Mouse (Mus musculus): Measurements from ENCODE around the gene Syt12. TPM values are rescaled to one million over a fixed set of nuclear protein-coding genes. Genes with fewer than 3 reads are reported as not detected.
"Not testable (repeated sequence)": the region's sequence is repeated elsewhere in the genome, so short reads cannot be mapped to it uniquely, and the experiment has no call there.

Syt12 gene
- polyA plus RNA-seq, 1 experiment from 2014 or later: 1.6 TPM

GRCm38 (mm10) chr19:4475224-4475925 lies 1.9 kb downstream of the Syt12 start:
- Histone ChIP-seq H3K27ac (ENCODE audit: low read length) (no peak overlapping the region), H3K9ac (ENCODE audit: low read length) (no peak overlapping the region), H3K4me2 (ENCODE audit: low read depth, low read length) (no peak overlapping the region), H3K4me3 (ENCODE audit: low read length) (no peak overlapping the region), H3K4me1 (replicated peaks; ENCODE audit: control insufficient read depth, insufficient read depth, low read length) (peaks cover 8% of the 10 kb centered on the region), H3K9me3 (ENCODE audit: control insufficient read depth, low read length) (no peaks in the 10 kb centered on the region), H3K36me3 (ENCODE audit: control insufficient read depth, insufficient read depth, low read length) (no peaks in the 10 kb centered on the region), H3K27me3 (ENCODE audit: control insufficient read depth, insufficient read depth, low read depth, low read length) (peaks cover 5% of the 10 kb centered on the region)
- WGBS: 83% methylated on average over 11 of the region's 11 CpGs
- no peak for ATAC-seq (ENCODE audit: low read depth)

- Histone ChIP-seq H3K4me1 (replicated peaks; ENCODE audit: control insufficient read depth, insufficient read depth, low read length) (peaks cover 8% of the 10 kb centered on the region), H3K27me3 (ENCODE audit: control insufficient read depth, insufficient read depth, low read depth, low read length) (peaks cover 5% of the 10 kb centered on the region), H3K4me3 (ENCODE audit: low read length) (no peak overlapping the region), H3K27ac (ENCODE audit: low read length) (no peak overlapping the region), H3K9ac (ENCODE audit: low read length) (no peak overlapping the region), H3K4me2 (ENCODE audit: low read depth, low read length) (no peak overlapping the region), H3K36me3 (ENCODE audit: control insufficient read depth, insufficient read depth, low read length) (no peaks in the 10 kb centered on the region), H3K9me3 (ENCODE audit: control insufficient read depth, low read length) (no peaks in the 10 kb centered on the region)
- ATAC-seq (ENCODE audit: low read depth): no peak
- WGBS: 47% methylated on average over 3 of the region's 3 CpGs
Observed at GRCm38 (mm10) chr19:4474739-4475138, 2.5 kb downstream of the Syt12 start.

- H3K36me3 ChIP-seq (ENCODE audit: control insufficient read depth, insufficient read depth, low read length): no peaks in the 10 kb centered on the region
- no peak overlapping the region for H3K4me3 ChIP-seq (ENCODE audit: low read length)
- no peak overlapping the region for H3K27ac ChIP-seq (ENCODE audit: low read length)
- H3K4me1 ChIP-seq (replicated peaks; ENCODE audit: control insufficient read depth, insufficient read depth, low read length): peaks cover 8% of the 10 kb centered on the region
- no peak for ATAC-seq (ENCODE audit: low read depth)
- H3K9ac ChIP-seq (ENCODE audit: low read length): no peak overlapping the region
- H3K27me3 ChIP-seq (ENCODE audit: control insufficient read depth, insufficient read depth, low read depth, low read length): peaks cover 5% of the 10 kb centered on the region
- no peaks in the 10 kb centered on the region for H3K9me3 ChIP-seq (ENCODE audit: control insufficient read depth, low read length)
- no peak overlapping the region for H3K4me2 ChIP-seq (ENCODE audit: low read depth, low read length)
- 82% methylated on average over 5 of the region's 5 CpGs for WGBS
Observed at GRCm38 (mm10) chr19:4473549-4473948, 3.7 kb downstream of the Syt12 start.

- Histone ChIP-seq H3K27me3 (ENCODE audit: control insufficient read depth, insufficient read depth, low read depth, low read length) (no peaks in the 10 kb centered on the region), H3K4me1 (replicated peaks; ENCODE audit: control insufficient read depth, insufficient read depth, low read length) (no peaks in the 10 kb centered on the region), H3K36me3 (ENCODE audit: control insufficient read depth, insufficient read depth, low read length) (no peaks in the 10 kb centered on the region), H3K9ac (ENCODE audit: low read length) (no peak overlapping the region), H3K27ac (ENCODE audit: low read length) (no peak overlapping the region), H3K4me3 (ENCODE audit: low read length) (no peak overlapping the region), H3K4me2 (ENCODE audit: low read depth, low read length) (no peak overlapping the region), H3K9me3 (ENCODE audit: control insufficient read depth, low read length) (no peaks in the 10 kb centered on the region)
- ATAC-seq (ENCODE audit: low read depth): no peak
- 24% methylated on average over 5 of the region's 5 CpGs for WGBS
Observed at GRCm38 (mm10) chr19:4468363-4468762, 8.9 kb downstream of the Syt12 start.

- no peaks in the 10 kb centered on the region for H3K27me3 ChIP-seq (ENCODE audit: control insufficient read depth, insufficient read depth, low read depth, low read length)
- no peak overlapping the region for H3K27ac ChIP-seq (ENCODE audit: low read length)
- H3K4me3 ChIP-seq (ENCODE audit: low read length): no peak overlapping the region
- H3K36me3 ChIP-seq (ENCODE audit: control insufficient read depth, insufficient read depth, low read length): no peaks in the 10 kb centered on the region
- WGBS: 71% methylated on average over 4 of the region's 4 CpGs
- H3K9ac ChIP-seq (ENCODE audit: low read length): no peak overlapping the region
- no peak for ATAC-seq (ENCODE audit: low read depth)
- no peaks in the 10 kb centered on the region for H3K4me1 ChIP-seq (replicated peaks; ENCODE audit: control insufficient read depth, insufficient read depth, low read length)
- H3K4me2 ChIP-seq (ENCODE audit: low read depth, low read length): no peak overlapping the region
- no peaks in the 10 kb centered on the region for H3K9me3 ChIP-seq (ENCODE audit: control insufficient read depth, low read length)
Observed at GRCm38 (mm10) chr19:4464666-4465065, 12.6 kb downstream of the Syt12 start.

GRCm38 (mm10) chr19:4461981-4462380 lies 15.3 kb downstream of the Syt12 start:
- Histone ChIP-seq H3K27me3 (ENCODE audit: control insufficient read depth, insufficient read depth, low read depth, low read length) (no peaks in the 10 kb centered on the region), H3K36me3 (ENCODE audit: control insufficient read depth, insufficient read depth, low read length) (no peaks in the 10 kb centered on the region), H3K9me3 (ENCODE audit: control insufficient read depth, low read length) (no peaks in the 10 kb centered on the region), H3K9ac (ENCODE audit: low read length) (no peak overlapping the region), H3K4me3 (ENCODE audit: low read length) (no peak overlapping the region), H3K4me1 (replicated peaks; ENCODE audit: control insufficient read depth, insufficient read depth, low read length) (no peaks in the 10 kb centered on the region), H3K4me2 (ENCODE audit: low read depth, low read length) (no peak overlapping the region), H3K27ac (ENCODE audit: low read length) (no peak overlapping the region)
- ATAC-seq (ENCODE audit: low read depth): no peak
- WGBS: 70% methylated on average over 8 of the region's 8 CpGs

GRCm38 (mm10) chr19:4456227-4456626 lies 21.0 kb downstream of the Syt12 start:
- no peak overlapping the region for H3K9ac ChIP-seq (ENCODE audit: low read length)
- WGBS: 13% methylated on average over 11 of the region's 11 CpGs
- no peaks in the 10 kb centered on the region for H3K4me1 ChIP-seq (replicated peaks; ENCODE audit: control insufficient read depth, insufficient read depth, low read length)
- no peak overlapping the region for H3K4me2 ChIP-seq (ENCODE audit: low read depth, low read length)
- H3K27ac ChIP-seq (ENCODE audit: low read length): no peak overlapping the region
- no peaks in the 10 kb centered on the region for H3K9me3 ChIP-seq (ENCODE audit: control insufficient read depth, low read length)
- no peak; the same call in 1 of the 2 replicates for ATAC-seq (ENCODE audit: low read depth)
- H3K27me3 ChIP-seq (ENCODE audit: control insufficient read depth, insufficient read depth, low read depth, low read length): no peaks in the 10 kb centered on the region
- H3K4me3 ChIP-seq (ENCODE audit: low read length): no peak overlapping the region
- no peaks in the 10 kb centered on the region for H3K36me3 ChIP-seq (ENCODE audit: control insufficient read depth, insufficient read depth, low read length)

- no peak for ATAC-seq (ENCODE audit: low read depth)
- Histone ChIP-seq H3K4me3 (ENCODE audit: low read length) (no peak overlapping the region), H3K9me3 (ENCODE audit: control insufficient read depth, low read length) (no peaks in the 10 kb centered on the region), H3K4me1 (replicated peaks; ENCODE audit: control insufficient read depth, insufficient read depth, low read length) (no peaks in the 10 kb centered on the region), H3K4me2 (ENCODE audit: low read depth, low read length) (no peak overlapping the region), H3K36me3 (ENCODE audit: control insufficient read depth, insufficient read depth, low read length) (no peaks in the 10 kb centered on the region), H3K27me3 (ENCODE audit: control insufficient read depth, insufficient read depth, low read depth, low read length) (no peaks in the 10 kb centered on the region), H3K9ac (ENCODE audit: low read length) (no peak overlapping the region), H3K27ac (ENCODE audit: low read length) (no peak overlapping the region)
- WGBS: 70% methylated on average over 15 of the region's 15 CpGs
Observed at GRCm38 (mm10) chr19:4455071-4455800, 22.0 kb downstream of the Syt12 start.

GRCm38 (mm10) chr19:4454040-4454439 lies 23.2 kb downstream of the Syt12 start:
- not testable (repeated sequence) for H3K9ac ChIP-seq (ENCODE audit: low read length); H3K4me1 ChIP-seq (replicated peaks; ENCODE audit: control insufficient read depth, insufficient read depth, low read length); H3K4me2 ChIP-seq (ENCODE audit: low read depth, low read length); H3K9me3 ChIP-seq (ENCODE audit: control insufficient read depth, low read length); H3K27ac ChIP-seq (ENCODE audit: low read length); H3K27me3 ChIP-seq (ENCODE audit: control insufficient read depth, insufficient read depth, low read depth, low read length); H3K4me3 ChIP-seq (ENCODE audit: low read length); H3K36me3 ChIP-seq (ENCODE audit: control insufficient read depth, insufficient read depth, low read length); ATAC-seq (ENCODE audit: low read depth)
- WGBS: 19% methylated on average over 1 of the region's 1 CpGs

All from lung, embryonic 16.5 days (tissue).